In the genomic region with DNA sequence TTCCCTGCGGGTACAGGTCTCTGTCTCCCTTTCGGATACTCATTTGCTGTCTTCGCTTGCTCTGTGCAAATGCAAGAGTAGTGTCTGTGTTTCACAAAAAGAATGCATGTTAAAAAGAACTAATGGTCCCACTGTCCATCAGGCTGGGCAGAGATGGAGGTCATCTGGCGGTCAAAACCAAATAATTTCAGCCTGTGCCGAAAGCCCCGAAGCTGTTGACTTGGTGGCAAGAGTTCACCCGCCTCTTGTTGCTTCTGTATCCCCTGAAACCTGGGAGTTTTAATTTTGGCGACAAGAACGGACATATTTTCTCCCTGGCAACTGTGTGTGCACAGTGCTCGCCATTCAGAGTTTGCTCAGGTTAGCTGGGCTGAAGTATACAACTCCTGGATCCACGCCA, we compare ENCODE assay signal across 9 mouse cellular contexts.
DNase-seq lines count a peak whose midpoint lies in the region; ATAC-seq and TF ChIP-seq lines count a peak whose summit lies in the region.
"Had no signal": no experiment of that assay in that cellular context is flagged by ENCODE, and none has a peak within 500 bp of the region (broad histone marks: within the 10 kb centered on the region; RNA-seq: fewer than 3 reads in every experiment).

No protein-coding gene starts in this region.

- no peak for TF ChIP-seq CTCF in heart, adult 2 months (IDR thresholded peaks at IDR 0.05)

- no peaks in the 10 kb centered on the region for H3K79me2 ChIP-seq in heart, adult 2 months (replicated peaks; ENCODE audit: control insufficient read depth, insufficient read depth, low read length)

- H3K9ac ChIP-seq in heart, adult 2 months (ENCODE audit: low read depth, low read length), result no peak overlapping the region
- no peak overlapping the region for H3K9ac ChIP-seq in hindbrain, embryonic 15.5 days

- no peak for DNase-seq in heart, adult 2 months
- DNase-seq in heart, postnatal 36 days, result no peak
- DNase-seq in NIH3T3 (ENCODE audit: low read depth), result peak; percentile 5
- peak; percentile 12 to 37 for DNase-seq in kidney, postnatal 4 days
- DNase-seq in urinary bladder, postnatal 25 days (ENCODE audit: low spot score), result no peak
- DNase-seq in thymus, postnatal 36 days, result no peak
- DNase-seq in yolk sac, embryonic 10.5 days (ENCODE audit: low spot score), result no peak
- DNase-seq: gastrocnemius, postnatal 25 days had no signal

- WGBS in heart, adult 2 months, result 77% methylated on average over 11 of the region's 11 CpGs
- WGBS in hindbrain, embryonic 15.5 days, result 37% methylated on average over 11 of the region's 11 CpGs

- intact Hi-C loops in heart, adult 2 months (cut with DNase I), result loop anchor here (2.0 to 5.0 kb wide), 3 partner anchors 43 to 342 kb away; no protein-coding TSS in a partner anchor
- intact Hi-C loops in heart, postnatal 36 days (cut with DNase I), result loop anchor here (1.0 to 5.0 kb wide), 4 partner anchors 38 to 342 kb away; no protein-coding TSS in a partner anchor

- H3K27ac ChIP-seq in heart, adult 2 months, result peak overlapping the region; percentile 10; the same call in 1 of the 2 replicates
- H3K27ac ChIP-seq in hindbrain, embryonic 15.5 days (replicated peaks), result peak overlapping the region; percentile 69

- no peak overlapping the region for H3K4me3 ChIP-seq in heart, adult 2 months
- H3K4me3 ChIP-seq in hindbrain, embryonic 15.5 days, result no peak overlapping the region

- no peak for TF ChIP-seq EP300 in heart, adult 2 months (IDR thresholded peaks at IDR 0.05; ENCODE audit: insufficient read depth, low read depth, low read length)

- H3K36me3 ChIP-seq in heart, adult 2 months (ENCODE audit: control insufficient read depth, insufficient read depth, low read length), result peaks cover 2% of the 10 kb centered on the region; the same call in 1 of the 2 replicates
- H3K36me3 ChIP-seq in hindbrain, embryonic 15.5 days, result no peaks in the 10 kb centered on the region

- H3K4me2 ChIP-seq in hindbrain, embryonic 15.5 days, result peak overlapping the region; percentile 34

- H3K27me3 ChIP-seq in heart, adult 2 months (ENCODE audit: control insufficient read depth, insufficient read depth, low read length), result no peaks in the 10 kb centered on the region
- 0 out of 2 replicates have a peak, but pooled peaks cover 5% of the 10 kb centered on the region for H3K27me3 ChIP-seq in hindbrain, embryonic 15.5 days

- no peak for TF ChIP-seq POLR2A in heart, adult 2 months (IDR thresholded peaks at IDR 0.05; ENCODE audit: insufficient read depth, low read depth, low read length)

- no peaks in the 10 kb centered on the region for H3K9me3 ChIP-seq in hindbrain, embryonic 15.5 days

- H3K4me1 ChIP-seq in heart, adult 2 months (ENCODE audit: control insufficient read depth, insufficient read depth, low read length), result peaks cover 1% of the 10 kb centered on the region
- peaks cover 20% of the 10 kb centered on the region for H3K4me1 ChIP-seq in hindbrain, embryonic 15.5 days (replicated peaks)

- peak; percentile 34; the same call in 1 of the 2 replicates for ATAC-seq in hindbrain, embryonic 15.5 days (ENCODE audit: low FRiP score, low read depth)

Comparison
In these comparisons a context has a peak if more than half of its experiments do, and no peak if none do; other contexts are left out.
1. DNase-seq: peak in NIH3T3 (single experiment) and kidney, postnatal 4 days (2 of 2); none in heart, adult 2 months (0 of 2), heart, postnatal 36 days (0 of 2), urinary bladder, postnatal 25 days (single experiment), thymus, postnatal 36 days (0 of 2) and yolk sac, embryonic 10.5 days (single experiment).